Mouse (Mus musculus) hindbrain, embryonic 11.5 days (tissue): Measurements from ENCODE around the gene Olfr1224-ps1. TPM values are rescaled to one million over a fixed set of nuclear protein-coding genes. Genes with fewer than 3 reads are reported as not detected.

Experiments
- ATAC-seq: fragments of 200-750 bp; cut with Nextera tagmentation; 2 replicates; pipeline ENCODE4 v1.8.0; 2017; ENCODE audit warnings: mild to moderate bottlenecking, moderate TSS enrichment, moderate library complexity; ENCODE audit not compliant: low FRiP score
- DNase-seq: peaks from one replicate; pipeline ENCODE4 v3.0.0-alpha.2; 2015; ENCODE audit warnings: low spot score
- H3K27ac ChIP-seq: fragments of 300-500 bp; sonication (generic); 2 replicates; pipeline ENCODE4 v1.5.1; 2014; ENCODE audit warnings: mild to moderate bottlenecking, low read depth, low read length
- H3K27me3 ChIP-seq: fragments of 300-500 bp; sonication (generic); 2 replicates; pipeline ENCODE4 v1.6.1; 2014; ENCODE audit warnings: mild to moderate bottlenecking, low read length, moderate library complexity, mixed read lengths; ENCODE audit not compliant: control insufficient read depth, insufficient read depth
- H3K36me3 ChIP-seq: fragments of 300-500 bp; sonication (generic); 2 replicates; pipeline ENCODE4 v1.6.1; 2014; ENCODE audit warnings: mild to moderate bottlenecking, low read length, moderate library complexity, mixed read lengths; ENCODE audit not compliant: control insufficient read depth, insufficient read depth
- H3K4me1 ChIP-seq: fragments of 300-500 bp; sonication (generic); replicated peaks from 2 replicates; pipeline ENCODE4 v1.6.1; 2014; ENCODE audit warnings: low read length, mixed read lengths; ENCODE audit not compliant: control insufficient read depth, insufficient read depth
- H3K4me2 ChIP-seq: fragments of 300-500 bp; sonication (generic); replicated peaks from 2 replicates; pipeline ENCODE4 v1.6.1; 2014; ENCODE audit warnings: mild to moderate bottlenecking, low read depth, low read length
- H3K4me3 ChIP-seq: fragments of 300-500 bp; sonication (generic); 2 replicates; pipeline ENCODE4 v1.5.1; 2014; ENCODE audit warnings: low read depth, low read length
- H3K9ac ChIP-seq: fragments of 300-500 bp; sonication (generic); 2 replicates; pipeline ENCODE4 v1.6.1; 2014; ENCODE audit warnings: low read depth, low read length
- H3K9me3 ChIP-seq: fragments of 300-500 bp; sonication (generic); 2 replicates; pipeline ENCODE4 v1.6.1; 2016; ENCODE audit warnings: low read length; ENCODE audit not compliant: control insufficient read depth
- polyA plus RNA-seq: library from polyadenylated mRNA; unstranded; fragments of >200 nt; fragmentation: Nextera tagmentation; extraction: Ambion mirVana; gene quantifications from 2 replicates; pipeline ENCODE4 v1.2.1, GENCODE M21; 2014

Gene Olfr1224-ps1
- polyA plus RNA-seq, 1 experiment from 2014 or later, result not detected

DNA sequence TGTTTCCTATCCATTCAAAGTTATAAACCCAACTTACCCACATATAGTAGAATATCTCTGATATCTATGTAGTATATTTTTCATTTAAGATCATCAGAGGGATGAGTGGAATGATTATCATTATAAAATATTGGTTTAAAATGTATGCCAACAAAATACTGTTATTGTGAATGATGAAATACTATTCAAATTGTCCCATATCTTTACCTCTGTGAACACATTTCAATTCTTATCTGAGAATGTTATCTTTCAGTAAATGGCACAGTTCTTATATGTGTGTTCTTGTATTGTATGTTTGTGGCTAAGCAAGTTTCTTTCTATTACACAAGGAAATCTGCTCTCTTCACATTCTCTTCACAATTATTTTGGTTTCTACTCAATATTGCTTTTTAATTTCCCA, 58.2 kb downstream of the Olfr1224-ps1 start:
- Histone ChIP-seq H3K27ac (no peak overlapping the region), H3K36me3 (no peaks in the 10 kb centered on the region), H3K27me3 (no peaks in the 10 kb centered on the region), H3K9ac (no peak overlapping the region), H3K4me3 (no peak overlapping the region), H3K4me1 (no peaks in the 10 kb centered on the region), H3K4me2 (no peak overlapping the region), H3K9me3 (no peaks in the 10 kb centered on the region)
- ATAC-seq (no peak), DNase-seq (no peak)

Other genes starting within 250 kb of the Olfr1224-ps1 start
- gene Olfr1209, start 248.9 kb downstream of the Olfr1224-ps1 start, polyA plus RNA-seq, result not detected in 2 replicates
- not detected in 2 replicates for gene Olfr1211, start 226.0 kb downstream of the Olfr1224-ps1 start, polyA plus RNA-seq
- not detected in 2 replicates for gene Olfr1212, start 210.1 kb downstream of the Olfr1224-ps1 start, polyA plus RNA-seq
- not detected in 2 replicates for gene Gm13762, start 183.8 kb downstream of the Olfr1224-ps1 start, polyA plus RNA-seq
- not detected in 2 replicates for gene Olfr1214, start 171.4 kb downstream of the Olfr1224-ps1 start, polyA plus RNA-seq
- gene Olfr1215, start 157.1 kb downstream of the Olfr1224-ps1 start, polyA plus RNA-seq, result not detected in 2 replicates
- not detected in 2 replicates for gene Olfr1216, start 145.8 kb downstream of the Olfr1224-ps1 start, polyA plus RNA-seq
- not detected in 2 replicates for gene Olfr1217, start 132.0 kb downstream of the Olfr1224-ps1 start, polyA plus RNA-seq
- not detected in 2 replicates for gene Olfr1218, start 102.9 kb downstream of the Olfr1224-ps1 start, polyA plus RNA-seq
- not detected in 2 replicates for gene Olfr1219, start 80.6 kb downstream of the Olfr1224-ps1 start, polyA plus RNA-seq
- gene Olfr1220, start 57.3 kb downstream of the Olfr1224-ps1 start, polyA plus RNA-seq, result not detected in 2 replicates
- gene Olfr1221, start 46.8 kb downstream of the Olfr1224-ps1 start, polyA plus RNA-seq, result not detected in 2 replicates
- not detected in 2 replicates for gene Olfr1222, start 31.0 kb downstream of the Olfr1224-ps1 start, polyA plus RNA-seq
- not detected in 2 replicates for gene Olfr1223, start 12.5 kb downstream of the Olfr1224-ps1 start, polyA plus RNA-seq
- not detected in 2 replicates for gene Olfr1225, start 10.6 kb upstream of the Olfr1224-ps1 start, polyA plus RNA-seq
- gene Olfr1226, start 36.0 kb upstream of the Olfr1224-ps1 start, polyA plus RNA-seq, result not detected in 2 replicates
- not detected in 2 replicates for gene Olfr1228, start 90.0 kb upstream of the Olfr1224-ps1 start, polyA plus RNA-seq
- not detected in 2 replicates for gene Olfr1229, start 123.9 kb upstream of the Olfr1224-ps1 start, polyA plus RNA-seq
- not detected in 2 replicates for gene Olfr1230, start 133.2 kb upstream of the Olfr1224-ps1 start, polyA plus RNA-seq
- not detected in 2 replicates for gene Olfr1231, start 143.0 kb upstream of the Olfr1224-ps1 start, polyA plus RNA-seq
- not detected in 2 replicates for gene Olfr1232, start 165.6 kb upstream of the Olfr1224-ps1 start, polyA plus RNA-seq
- gene Olfr1233, start 178.3 kb upstream of the Olfr1224-ps1 start, polyA plus RNA-seq, result not detected in 2 replicates
- not detected in 2 replicates for gene Olfr1234, start 200.8 kb upstream of the Olfr1224-ps1 start, polyA plus RNA-seq
- gene Olfr1238, start 245.6 kb upstream of the Olfr1224-ps1 start, polyA plus RNA-seq, result not detected in 2 replicates